Mouse (Mus musculus) MEL (cell line): ENCODE results near the gene Gm20662.

Experiments used
- CTCF ChIP-seq, 3 experiments: IDR thresholded peaks in 2 of 3; conservative IDR thresholded peaks in 1 of 3; 2 replicates each; pipeline ENCODE4 v1.5.1; 2011 to 2012; ENCODE audit warnings: low read length in 3 of 3, low read depth in 2 of 3, mild to moderate bottlenecking in 2 of 3, improper control_type of control experiment in 1 of 3, inconsistent platforms in 1 of 3, mixed read lengths in 1 of 3, moderate library complexity in 1 of 3; ENCODE audit not compliant: control insufficient read depth in 1 of 3, insufficient read depth in 1 of 3, poor library complexity in 1 of 3, severe bottlenecking in 1 of 3
- E2F4 ChIP-seq: IDR thresholded peaks from 2 replicates; pipeline ENCODE4 v1.6.1; 2011; ENCODE audit warnings: low read depth, low read length, improper control_type of control experiment, borderline replicate concordance
- EP300 ChIP-seq, 2 experiments: IDR thresholded peaks; 2 replicates each; pipeline ENCODE4 v1.6.1; 2011; ENCODE audit warnings: improper control_type of control experiment in 2 of 2, low read length in 2 of 2, low read depth in 1 of 2, mild to moderate bottlenecking in 1 of 2
- GABPA ChIP-seq: IDR thresholded peaks from 2 replicates; pipeline ENCODE4 v1.6.1; 2012; ENCODE audit warnings: low read depth, mild to moderate bottlenecking, inconsistent platforms, low read length, improper control_type of control experiment, moderate library complexity
- MAFK ChIP-seq: IDR thresholded peaks from 2 replicates; pipeline ENCODE4 v1.6.1; 2011; ENCODE audit warnings: low read depth, mild to moderate bottlenecking, low read length, improper control_type of control experiment, borderline replicate concordance
- MEF2A ChIP-seq: IDR thresholded peaks from 2 replicates; pipeline ENCODE4 v1.6.1; 2014; ENCODE audit warnings: low read depth, mild to moderate bottlenecking, inconsistent platforms, low read length, improper control_type of control experiment; ENCODE audit not compliant: poor library complexity, insufficient replicate concordance, severe bottlenecking; ENCODE audit errors: extremely low read depth
- NRF1 ChIP-seq: IDR thresholded peaks from 2 replicates; pipeline ENCODE4 v1.6.1; 2014; ENCODE audit warnings: low read depth, mild to moderate bottlenecking, inconsistent platforms, low read length, improper control_type of control experiment, moderate library complexity; ENCODE audit not compliant: poor library complexity, insufficient read depth, severe bottlenecking
- POLR2A ChIP-seq, 2 experiments: IDR thresholded peaks; 2 replicates each; pipeline ENCODE4 v1.6.1; 2011 to 2012; ENCODE audit warnings: low read length in 2 of 2, mild to moderate bottlenecking in 2 of 2, control low read depth in 1 of 2, improper control_type of control experiment in 1 of 2, low read depth in 1 of 2, moderate library complexity in 1 of 2; ENCODE audit not compliant: control insufficient read depth in 1 of 2, insufficient read depth in 1 of 2, poor library complexity in 1 of 2
- POLR2AphosphoS5 ChIP-seq: IDR thresholded peaks from 2 replicates; pipeline ENCODE4 v1.6.1; 2012; ENCODE audit warnings: low read depth, borderline replicate concordance, mild to moderate bottlenecking, inconsistent platforms, low read length, moderate library complexity, mixed read lengths
- UBTF ChIP-seq: IDR thresholded peaks from 2 replicates; pipeline ENCODE4 v1.6.1; 2012; ENCODE audit warnings: low read depth, mild to moderate bottlenecking, inconsistent platforms, low read length, improper control_type of control experiment, moderate library complexity, borderline replicate concordance; ENCODE audit not compliant: insufficient read depth
- USF1 ChIP-seq: IDR thresholded peaks from 2 replicates; pipeline ENCODE4 v1.6.1; 2014; ENCODE audit warnings: low read depth, mild to moderate bottlenecking, inconsistent platforms, low read length, improper control_type of control experiment, moderate library complexity
- ZC3H11A ChIP-seq: IDR thresholded peaks from 2 replicates; pipeline ENCODE4 v1.6.1; 2012; ENCODE audit warnings: low read depth, mild to moderate bottlenecking, inconsistent platforms, low read length, improper control_type of control experiment

- TF ChIP-seq POLR2A (IDR thresholded peaks at IDR 0.05; ENCODE audit: control insufficient read depth in 1 of 2, insufficient read depth in 1 of 2, low read depth in 1 of 2, low read length in 2 of 2, poor library complexity in 1 of 2) (no peak), USF1 (no peak), ZC3H11A (no peak), POLR2AphosphoS5 (peak; percentile 59; the same call in 1 of the 2 replicates), EP300 (IDR thresholded peaks at IDR 0.05; ENCODE audit: low read depth in 1 of 2, low read length in 2 of 2) (no peak), MAFK (no peak), CTCF (IDR thresholded peaks at IDR 0.05 in 2 of 3, conservative IDR thresholded peaks at IDR 0.05 in 1 of 3; ENCODE audit: control insufficient read depth in 1 of 3, insufficient read depth in 1 of 3, low read depth in 2 of 3, low read length in 3 of 3, poor library complexity in 1 of 3, severe bottlenecking in 1 of 3) (no peak), MEF2A (no peak), E2F4 (no peak), UBTF (no peak), NRF1 (no peak), GABPA (no peak)
Measured at GRCm38 (mm10) chr9:107981684-107982605, 14.2 kb upstream of the Gm20662 start.
